Mouse (Mus musculus) embryonic facial prominence, embryonic 11.5 days (tissue): Measurements from ENCODE around the gene Nos3. TPM values are rescaled to one million over a fixed set of nuclear protein-coding genes. Genes with fewer than 3 reads are reported as not detected.

Experiments
- ATAC-seq: fragments of 200-750 bp; cut with Nextera tagmentation; replicated peaks from 2 replicates; pipeline ENCODE4 v1.8.0; 2017; ENCODE audit warnings: low read depth; ENCODE audit not compliant: insufficient number of reproducible peaks, low FRiP score, low TSS enrichment
- DNase-seq: peaks from one replicate; pipeline ENCODE4 v3.0.0-alpha.2; 2015; ENCODE audit warnings: low spot score
- H3K27ac ChIP-seq: fragments of 300-500 bp; sonication (generic); replicated peaks from 2 replicates; pipeline ENCODE4 v1.5.1; 2014; ENCODE audit warnings: mild to moderate bottlenecking, low read depth, low read length, control low read depth
- H3K27me3 ChIP-seq: fragments of 300-500 bp; sonication (generic); 2 replicates; pipeline ENCODE4 v1.6.1; 2014; ENCODE audit warnings: mild to moderate bottlenecking, low read length, moderate library complexity, mixed read lengths; ENCODE audit not compliant: control insufficient read depth, insufficient read depth
- H3K36me3 ChIP-seq: fragments of 300-500 bp; sonication (generic); replicated peaks from 2 replicates; pipeline ENCODE4 v1.6.1; 2014; ENCODE audit warnings: low read depth, mild to moderate bottlenecking, low read length, moderate library complexity, mixed read lengths; ENCODE audit not compliant: control insufficient read depth, insufficient read depth
- H3K4me1 ChIP-seq: fragments of 300-500 bp; sonication (generic); 2 replicates; pipeline ENCODE4 v1.6.1; 2014; ENCODE audit warnings: low read length, mixed read lengths; ENCODE audit not compliant: control insufficient read depth, insufficient read depth
- H3K4me2 ChIP-seq: fragments of 300-500 bp; sonication (generic); 2 replicates; pipeline ENCODE4 v1.6.1; 2014; ENCODE audit warnings: low read depth, mild to moderate bottlenecking, control low read depth, low read length, moderate library complexity
- H3K4me3 ChIP-seq: fragments of 300-500 bp; sonication (generic); 2 replicates; pipeline ENCODE4 v1.5.1; 2014; ENCODE audit warnings: low read depth, low read length, control low read depth
- H3K9ac ChIP-seq: fragments of 300-500 bp; sonication (generic); replicated peaks from 2 replicates; pipeline ENCODE4 v1.6.1; 2014; ENCODE audit warnings: mild to moderate bottlenecking, control low read depth, low read length
- H3K9me3 ChIP-seq: fragments of 300-500 bp; sonication (generic); replicated peaks from 2 replicates; pipeline ENCODE4 v1.6.1; 2016; ENCODE audit warnings: mild to moderate bottlenecking, low read length, inconsistent platforms, mixed read lengths; ENCODE audit not compliant: control insufficient read depth
- WGBS: fragments of 180-500 bp; shearing (Covaris S2); extraction: QIAGEN DNeasy Blood & Tissue Kit; methylation state at CpG from one replicate; pipeline ENCODE4 v1.1.7; 2014; 5-methylcytosine and 5-hydroxymethylcytosine counted together
- polyA plus RNA-seq: library from polyadenylated mRNA; unstranded; fragments of >200 nt; fragmentation: Nextera tagmentation; extraction: Ambion mirVana; gene quantifications from 2 replicates; pipeline ENCODE4 v1.2.1, GENCODE M21; 2014

Nos3 gene
- polyA plus RNA-seq, 1 experiment from 2014 or later, result 3.2 TPM

GRCm38 (mm10) chr5:24348128-24348527, 16.5 kb upstream of the Nos3 start:
- Histone ChIP-seq H3K27ac (no peak overlapping the region), H3K9ac (peak overlapping the region; percentile 32), H3K27me3 (peaks cover 41% of the 10 kb centered on the region), H3K4me2 (peak overlapping the region; percentile 93), H3K36me3 (no peaks in the 10 kb centered on the region), H3K9me3 (no peaks in the 10 kb centered on the region), H3K4me3 (peak overlapping the region; percentile 36), H3K4me1 (peaks cover 17% of the 10 kb centered on the region)
- ATAC-seq (peak; percentile 35; the same call in 1 of the 2 replicates), DNase-seq (peak; percentile 82)
- under 1% methylated on average over 41 of the region's 41 CpGs for WGBS

GRCm38 (mm10) chr5:24348546-24348945, 16.1 kb upstream of the Nos3 start:
- no peak for ATAC-seq
- Histone ChIP-seq H3K4me2 (peak overlapping the region; percentile 93), H3K9ac (peak overlapping the region; percentile 32), H3K4me1 (peaks cover 16% of the 10 kb centered on the region), H3K4me3 (peak overlapping the region; percentile 36), H3K36me3 (no peaks in the 10 kb centered on the region), H3K9me3 (no peaks in the 10 kb centered on the region), H3K27ac (no peak overlapping the region), H3K27me3 (peaks cover 41% of the 10 kb centered on the region)
- peak; percentile 8 for DNase-seq
- WGBS, result under 1% methylated on average over 27 of the region's 30 CpGs

- WGBS, result 40% methylated on average over 3 of the region's 3 CpGs
- Histone ChIP-seq H3K4me2 (0 out of 2 replicates have a peak overlapping the region, but pooled peaks have one; percentile 98), H3K9me3 (no peaks in the 10 kb centered on the region), H3K27ac (no peak overlapping the region), H3K4me1 (peaks cover 9% of the 10 kb centered on the region), H3K27me3 (peaks cover 43% of the 10 kb centered on the region), H3K9ac (no peak overlapping the region), H3K4me3 (no peak overlapping the region), H3K36me3 (no peaks in the 10 kb centered on the region)
- DNase-seq (no peak), ATAC-seq (no peak)
Observed at GRCm38 (mm10) chr5:24350073-24350472, 14.5 kb upstream of the Nos3 start.

GRCm38 (mm10) chr5:24350531-24351250, 13.9 kb upstream of the Nos3 start:
- H3K27ac ChIP-seq, result peak overlapping the region; percentile 78; the same call in 1 of the 2 replicates
- H3K27me3 ChIP-seq, result peaks cover 43% of the 10 kb centered on the region
- no peak for ATAC-seq

GRCm38 (mm10) chr5:24351278-24351677, 13.3 kb upstream of the Nos3 start, which contains the start of gene Kcnh2:
Kcnh2 (minus strand) TSS chr5:24351604.
- H3K9ac ChIP-seq, result peak within 1 kb of the TSS; percentile 77
- H3K27ac ChIP-seq, result peak within 1 kb of the TSS; percentile 78
- H3K27me3 ChIP-seq, result peaks cover 43% of the 10 kb centered on the region
- 0% methylated on average over 32 of the region's 53 CpGs for WGBS
- peak within 1 kb of the TSS; percentile 98 for H3K4me2 ChIP-seq
- H3K4me1 ChIP-seq, result peaks cover 9% of the 10 kb centered on the region
- no peaks in the 10 kb centered on the region for H3K36me3 ChIP-seq
- H3K4me3 ChIP-seq, result peak within 1 kb of the TSS; percentile 62
- ATAC-seq, result peak; percentile 37
- no peaks in the 10 kb centered on the region for H3K9me3 ChIP-seq
- DNase-seq, result no peak

More at GRCm38 (mm10) chr5:24350531-24351250, 13.9 kb upstream of the Nos3 start:
- Histone ChIP-seq H3K4me1 (peaks cover 9% of the 10 kb centered on the region), H3K9ac (peak overlapping the region; percentile 77), H3K9me3 (no peaks in the 10 kb centered on the region), H3K4me2 (peak overlapping the region; percentile 98), H3K36me3 (no peaks in the 10 kb centered on the region), H3K4me3 (peak overlapping the region; percentile 62)
- WGBS, result 44% methylated on average over 13 of the region's 15 CpGs
- DNase-seq, result no peak

- ATAC-seq (peak; percentile 66), DNase-seq (peak; percentile 91)
- WGBS, result 0% methylated on average over 38 of the region's 41 CpGs
- H3K9me3 ChIP-seq, result no peaks in the 10 kb centered on the region
- peak overlapping the region; percentile 78 for H3K27ac ChIP-seq
- no peaks in the 10 kb centered on the region for H3K36me3 ChIP-seq
- peak overlapping the region; percentile 62 for H3K4me3 ChIP-seq
- peak overlapping the region; percentile 98 for H3K4me2 ChIP-seq
- H3K4me1 ChIP-seq, result peaks cover 9% of the 10 kb centered on the region
- H3K27me3 ChIP-seq, result peaks cover 43% of the 10 kb centered on the region
- H3K9ac ChIP-seq, result no peak overlapping the region; the same call in 1 of the 2 replicates
Observed at GRCm38 (mm10) chr5:24351701-24352171, 12.9 kb upstream of the Nos3 start.

- no peaks in the 10 kb centered on the region for H3K36me3 ChIP-seq
- peak overlapping the region; percentile 25 for H3K9ac ChIP-seq
- peaks cover 43% of the 10 kb centered on the region for H3K27me3 ChIP-seq
- peak overlapping the region; percentile 78 for H3K27ac ChIP-seq
- under 1% methylated on average over 24 of the region's 24 CpGs for WGBS
- peak overlapping the region; percentile 62 for H3K4me3 ChIP-seq
- DNase-seq, result peak; percentile 66
- H3K4me2 ChIP-seq, result peak overlapping the region; percentile 98
- peak; percentile 74 for ATAC-seq
- H3K9me3 ChIP-seq, result no peaks in the 10 kb centered on the region
- peaks cover 9% of the 10 kb centered on the region for H3K4me1 ChIP-seq
Observed at GRCm38 (mm10) chr5:24352251-24352859, 12.3 kb upstream of the Nos3 start.

- peaks cover 9% of the 10 kb centered on the region for H3K4me1 ChIP-seq
Observed at GRCm38 (mm10) chr5:24353327-24353726, 11.3 kb upstream of the Nos3 start.

More at GRCm38 (mm10) chr5:24353327-24353726, 11.3 kb upstream of the Nos3 start:
- Histone ChIP-seq H3K27me3 (peaks cover 36% of the 10 kb centered on the region), H3K9ac (no peak overlapping the region; the same call in 1 of the 2 replicates), H3K27ac (peak overlapping the region; percentile 20; the same call in 1 of the 2 replicates), H3K36me3 (no peaks in the 10 kb centered on the region), H3K4me2 (no peak overlapping the region), H3K9me3 (no peaks in the 10 kb centered on the region), H3K4me3 (no peak overlapping the region)
- ATAC-seq (no peak), DNase-seq (no peak)
- WGBS, result 22% methylated on average over 4 of the region's 4 CpGs
